Mouse (Mus musculus): Measurements from ENCODE around the gene Tmem132d. TPM values are rescaled to one million over a fixed set of nuclear protein-coding genes. Genes with fewer than 3 reads are reported as not detected.
A peak's percentile ranks its signal among the peaks of the same experiment; 100 is the strongest.

Tmem132d gene
- polyA plus RNA-seq (2017; shearing (Covaris generic)): not detected

GRCm38 (mm10) chr5:128432916-128433315, at the start of gene Tmem132d:
Gene Tmem132d (minus strand): TSS chr5:128433077.
- ATAC-seq: no peak

DNA sequence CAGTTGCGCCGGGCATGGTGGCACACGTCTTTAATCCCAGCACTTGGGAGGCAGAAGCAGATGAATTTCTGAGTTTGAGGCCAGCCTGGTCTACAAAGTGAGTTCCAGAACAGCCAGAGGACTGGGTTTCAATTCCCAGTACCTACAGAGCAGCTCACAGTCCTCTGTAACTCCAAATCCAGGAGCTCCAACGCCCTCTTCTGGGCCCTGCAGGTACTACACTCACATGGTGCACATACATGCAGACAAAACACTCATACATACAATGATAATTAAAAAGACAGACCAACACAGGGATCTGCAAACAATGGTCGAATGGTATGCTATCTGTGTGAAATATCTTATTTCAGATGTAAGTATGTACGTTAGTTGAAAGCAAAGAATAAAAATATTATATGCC, 47.9 kb upstream of the Tmem132d start:
- no peak for ATAC-seq

- ATAC-seq: no peak
These were observed 42.5 kb upstream of the Tmem132d start for GRCm38 (mm10) chr5:128475372-128475771.

GRCm38 (mm10) chr5:128469812-128470211, 36.9 kb upstream of the Tmem132d start:
- ATAC-seq: no peak

- ATAC-seq: no peak
These were observed 31.6 kb upstream of the Tmem132d start for GRCm38 (mm10) chr5:128464514-128464913.

DNA sequence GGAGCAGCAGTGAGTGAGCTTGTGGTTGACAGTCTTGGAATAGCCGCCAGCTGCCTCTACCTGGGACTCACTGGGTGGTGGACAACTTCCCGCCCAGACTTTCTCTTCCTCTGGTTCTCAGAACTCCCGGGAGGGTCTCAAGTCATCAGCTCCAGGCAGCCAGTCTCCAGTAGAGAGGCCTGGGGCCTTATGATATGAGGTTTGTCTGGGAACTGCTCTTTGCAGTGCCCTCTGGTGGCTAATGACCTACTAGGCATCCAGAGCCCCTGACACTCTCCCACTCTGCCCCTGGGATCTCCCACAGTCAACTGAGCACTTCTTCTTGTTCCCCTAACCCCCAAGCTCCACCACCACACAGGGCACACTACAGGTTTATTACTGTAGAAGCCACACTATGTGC, 27.7 kb upstream of the Tmem132d start:
- ATAC-seq: no peak

GRCm38 (mm10) chr5:128455732-128456131, 22.9 kb upstream of the Tmem132d start:
- ATAC-seq: no peak

DNA sequence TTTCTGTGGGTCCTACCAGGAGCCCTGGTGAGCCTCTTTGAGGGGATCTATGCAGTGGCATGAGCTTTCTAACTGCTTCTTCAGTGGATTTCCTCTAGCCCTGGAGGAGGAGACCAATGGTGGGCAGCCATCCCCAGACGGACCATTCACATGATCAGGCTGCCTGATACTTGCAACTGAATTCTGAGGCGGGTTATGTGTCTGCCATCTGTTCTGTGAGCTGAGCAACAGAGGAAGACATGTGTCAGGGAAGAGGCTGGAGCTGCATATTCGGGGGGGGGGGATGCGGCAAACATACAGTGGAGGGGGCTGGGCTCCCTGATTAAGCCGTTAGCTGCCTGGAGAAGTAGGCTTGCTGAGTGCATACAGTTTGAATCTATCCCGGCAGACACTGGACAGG, 19.3 kb upstream of the Tmem132d start:
- ATAC-seq: no peak

- ATAC-seq: no peak
These were observed 17.9 kb upstream of the Tmem132d start for GRCm38 (mm10) chr5:128450808-128451207.

DNA sequence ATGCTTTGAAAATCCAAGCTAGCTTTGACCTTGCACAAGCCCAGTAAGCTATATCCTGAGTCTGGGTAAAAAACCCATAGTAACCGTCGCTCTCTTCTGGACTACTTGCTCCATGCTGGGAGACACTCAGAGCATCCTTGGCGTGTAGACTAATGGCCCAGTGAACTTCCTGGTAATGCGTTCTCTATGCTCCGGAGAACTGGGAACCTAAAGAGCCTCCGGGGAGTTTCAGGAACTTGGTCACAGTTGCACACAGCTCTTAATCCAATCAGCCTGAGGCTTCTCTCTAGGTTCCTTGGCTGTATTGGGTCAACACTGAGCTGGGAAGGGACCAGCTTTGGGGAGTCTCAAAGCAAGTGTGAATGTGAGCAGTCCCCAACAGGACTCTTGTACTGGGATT, 12.0 kb upstream of the Tmem132d start:
- ATAC-seq: no peak

DNA sequence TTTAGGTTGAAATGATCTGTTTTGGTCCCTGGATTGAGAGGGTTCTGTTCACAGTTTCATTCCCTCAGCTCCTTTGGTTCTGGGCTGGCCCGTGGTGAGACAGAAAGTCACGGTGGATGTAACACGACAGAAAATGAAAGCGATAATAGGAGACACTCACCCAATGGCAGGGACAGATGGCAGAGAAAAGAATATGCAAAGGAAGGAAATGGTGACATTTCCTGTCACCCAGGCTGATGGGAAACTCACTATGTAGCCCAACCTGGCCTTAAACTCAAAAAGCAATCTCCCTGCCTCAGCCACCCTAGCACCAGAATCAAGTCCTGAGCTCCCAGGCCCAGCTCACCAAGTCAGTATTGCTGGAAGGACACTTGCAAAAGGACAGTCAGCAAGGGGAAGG, 11.0 kb upstream of the Tmem132d start:
- ATAC-seq: peak; percentile 59

- ATAC-seq: no peak
These were observed 8.2 kb upstream of the Tmem132d start for GRCm38 (mm10) chr5:128441121-128441520.

GRCm38 (mm10) chr5:128439828-128440227, 7.0 kb upstream of the Tmem132d start:
- ATAC-seq: no peak

DNA sequence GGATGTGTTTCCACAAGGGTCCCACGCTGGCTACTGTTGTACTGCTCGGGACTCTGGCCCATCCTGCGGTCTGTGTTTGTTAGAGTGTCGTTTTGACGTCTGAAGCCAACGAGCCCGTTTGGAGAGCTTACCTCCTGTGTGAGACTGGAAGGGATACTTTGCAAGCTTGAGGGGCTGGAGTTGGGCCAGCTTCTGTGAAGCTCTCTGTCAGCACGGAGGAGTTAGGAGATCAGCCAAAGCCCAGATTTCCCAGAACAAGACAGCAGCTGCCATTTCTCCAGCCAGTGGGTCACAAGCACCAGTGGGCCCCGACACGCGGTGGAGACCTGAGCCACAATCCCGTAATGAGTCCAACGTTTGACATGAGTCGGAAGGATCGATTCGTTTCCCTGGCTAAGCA, 5.2 kb upstream of the Tmem132d start:
- no peak for ATAC-seq

DNA sequence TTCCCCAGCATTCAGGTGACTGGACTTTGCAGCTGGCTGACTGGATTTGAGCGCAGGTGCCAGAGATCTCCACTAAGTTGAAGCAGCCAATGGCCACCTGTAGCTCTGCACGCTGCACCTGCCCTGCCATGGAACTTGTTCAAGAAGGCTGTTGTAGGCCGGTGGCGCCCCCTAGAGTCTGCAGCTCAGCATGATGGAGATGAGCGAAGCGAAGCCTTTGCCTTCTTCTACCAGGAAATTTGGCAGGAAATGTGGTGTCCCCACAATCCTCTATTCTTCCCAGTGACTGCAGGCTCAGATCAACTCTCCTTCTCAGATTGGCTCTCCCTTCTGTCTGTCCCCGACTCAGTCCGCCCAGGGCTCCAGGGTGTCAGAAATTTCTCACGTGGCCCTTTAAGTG, 4.0 kb upstream of the Tmem132d start:
- no peak for ATAC-seq

DNA sequence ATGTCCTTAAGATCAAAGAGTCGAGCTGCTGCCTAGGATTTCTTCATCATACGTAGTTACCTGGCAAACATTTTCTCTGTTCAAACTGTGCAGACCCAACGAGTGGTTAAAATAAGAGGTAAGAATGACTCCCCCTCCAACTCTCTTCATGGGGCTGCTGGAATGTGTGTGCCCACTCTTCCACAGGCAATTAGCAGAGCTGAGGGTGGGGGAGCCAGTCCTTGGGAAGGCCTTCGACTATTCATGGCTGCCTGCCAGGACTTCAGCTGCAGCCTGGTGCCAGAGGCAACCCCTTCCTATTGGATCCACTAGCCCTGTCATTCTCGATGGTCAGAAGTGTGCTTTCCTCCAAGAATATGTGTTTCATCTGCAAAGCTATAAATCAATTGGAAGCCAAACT, 2.8 kb upstream of the Tmem132d start:
- no peak for ATAC-seq

DNA sequence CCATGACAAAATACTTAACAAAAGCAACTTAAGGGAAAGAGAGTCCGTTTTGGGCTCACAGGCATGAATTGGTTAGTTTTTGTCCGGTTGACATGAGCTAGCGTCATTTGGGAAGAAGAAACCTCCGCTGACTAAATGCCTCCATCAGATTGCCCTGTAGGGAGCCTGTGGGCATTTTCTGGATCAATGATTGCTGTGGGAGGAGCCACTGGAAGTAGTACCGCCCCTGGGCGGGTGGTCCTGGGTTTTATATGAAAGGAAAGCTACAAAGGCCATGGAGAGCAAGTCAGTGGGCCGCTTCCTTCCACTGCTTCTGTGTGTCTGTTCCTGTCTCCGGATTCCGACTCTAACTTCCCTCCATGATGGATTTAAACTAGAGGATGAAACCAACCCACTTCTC, 909 bp upstream of the Tmem132d start:
- no peak for ATAC-seq

GRCm38 (mm10) chr5:128432422-128432821, 455 bp downstream of the Tmem132d start:
- no peak for ATAC-seq

DNA sequence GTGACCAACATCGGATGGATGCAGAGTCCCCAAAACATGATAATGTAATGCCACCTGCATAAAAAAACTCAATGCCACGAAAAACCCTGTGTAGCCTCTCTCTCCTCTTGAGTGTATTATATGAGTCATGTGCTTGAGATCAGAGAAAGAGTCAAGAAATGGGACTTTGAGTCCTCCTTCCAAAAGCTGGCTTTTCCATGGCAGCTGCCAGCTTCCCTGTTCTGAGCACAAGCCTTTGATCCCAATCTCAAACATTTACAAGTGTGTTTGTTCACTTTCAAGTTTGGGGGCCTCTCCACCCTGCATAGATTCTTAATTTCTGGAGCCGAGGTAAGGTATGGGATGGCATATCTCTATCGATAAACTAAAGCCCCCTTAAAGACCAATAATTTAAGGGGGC, 8.2 kb downstream of the Tmem132d start:
- no peak for ATAC-seq

GRCm38 (mm10) chr5:128424213-128424612, 8.7 kb downstream of the Tmem132d start:
- ATAC-seq: no peak

GRCm38 (mm10) chr5:128422090-128422489, 10.8 kb downstream of the Tmem132d start:
- ATAC-seq: no peak

- no peak for ATAC-seq
These were observed 14.6 kb downstream of the Tmem132d start for GRCm38 (mm10) chr5:128418149-128418710.

DNA sequence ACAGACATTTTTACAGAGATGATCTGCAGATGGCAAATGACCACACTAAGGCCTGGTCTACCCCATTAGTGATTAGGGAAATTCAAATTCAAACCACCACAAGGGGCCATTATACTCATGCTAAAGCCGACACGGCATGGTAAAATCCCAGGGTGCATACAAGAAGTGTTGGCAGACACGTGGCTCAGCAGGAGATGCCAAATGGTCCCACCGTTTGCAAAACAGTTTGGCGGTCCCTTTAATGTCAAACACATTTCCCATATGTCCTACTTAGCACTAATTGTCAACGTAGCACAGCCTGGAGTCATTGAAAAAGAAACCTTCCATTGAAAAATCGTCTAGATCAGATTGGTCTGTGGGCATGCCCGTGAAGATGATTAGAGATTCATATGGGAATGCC, 18.8 kb downstream of the Tmem132d start:
- ATAC-seq: no peak

GRCm38 (mm10) chr5:128412306-128412705, 20.6 kb downstream of the Tmem132d start:
- no peak for ATAC-seq

GRCm38 (mm10) chr5:128407546-128407945, 25.3 kb downstream of the Tmem132d start:
- no peak for ATAC-seq

Data from inflammation-experienced regulatory T-cells, adult 6 months (primary cell).